Mouse (Mus musculus): ENCODE results near the gene Alg14. TPM values are rescaled to one million over a fixed set of nuclear protein-coding genes. Genes with fewer than 3 reads are reported as not detected.
A peak's percentile ranks its signal among the peaks of the same experiment; 100 is the strongest.

Alg14 gene
- polyA plus RNA-seq, 1 experiment from 2014 or later: 43.9 TPM

DNA sequence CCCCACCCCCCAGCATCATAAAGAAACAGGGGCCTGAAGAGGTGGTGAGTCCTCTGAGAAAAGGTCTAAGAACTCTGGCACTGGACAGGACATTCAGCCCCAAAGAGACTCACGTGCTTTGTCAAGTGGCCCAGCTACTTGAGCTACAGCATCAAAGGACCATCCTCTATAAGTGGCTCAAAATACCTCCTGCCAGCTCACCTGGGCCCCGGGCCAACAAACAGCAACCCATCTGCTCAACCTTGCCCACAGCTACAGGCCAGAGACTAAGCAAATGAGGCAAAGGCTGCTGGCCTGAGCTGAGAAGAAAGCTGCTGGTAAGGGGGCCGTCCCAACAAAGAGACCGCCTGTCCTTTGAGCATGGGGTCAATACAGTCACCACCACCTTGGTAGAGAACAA is 14.0 kb upstream of the Alg14 start:
- no peak for TF ChIP-seq CTCF (IDR thresholded peaks at IDR 0.05; ENCODE audit: low read depth)
- Histone ChIP-seq H3K9me3 (ENCODE audit: low read depth, low read length) (no peaks in the 10 kb centered on the region), H3K36me3 (ENCODE audit: insufficient read depth) (no peaks in the 10 kb centered on the region), H3K27me3 (ENCODE audit: insufficient read depth, low read length) (no peaks in the 10 kb centered on the region), H3K4me1 (ENCODE audit: insufficient read depth) (0 out of 2 replicates have a peak, but pooled peaks cover 5% of the 10 kb centered on the region), H3K4me2 (no peak overlapping the region), H3K4me3 (ENCODE audit: low read depth, low read length) (no peak overlapping the region), H3K27ac (ENCODE audit: low read depth) (no peak overlapping the region), H3K9ac (no peak overlapping the region)
- 72% methylated on average over 4 of the region's 4 CpGs for WGBS
- ATAC-seq (ENCODE audit: insufficient read depth) (no peak), DNase-seq (peak; percentile 15)

DNA sequence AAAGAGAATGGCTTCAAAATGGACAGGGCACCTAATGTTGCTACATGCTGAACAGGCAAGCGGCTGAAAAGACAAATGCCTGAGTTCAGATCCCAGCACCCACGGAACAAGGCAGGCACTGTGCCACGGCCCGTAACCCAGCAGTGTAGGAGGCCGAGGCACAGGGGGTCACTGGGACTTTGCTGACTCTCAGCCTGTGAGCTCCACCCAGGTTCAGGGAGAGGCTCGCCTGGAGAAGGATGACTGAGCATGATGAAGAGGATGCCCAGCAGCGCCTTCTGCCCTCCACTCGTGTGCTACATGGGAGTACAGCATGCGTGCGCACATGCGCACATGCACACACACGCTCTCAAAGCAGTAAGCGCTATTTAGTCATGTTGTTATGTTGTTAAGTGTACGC is 11.9 kb upstream of the Alg14 start:
- ATAC-seq (ENCODE audit: insufficient read depth) (no peak), DNase-seq (no peak)
- no peak overlapping the region for H3K4me2 ChIP-seq
- no peaks in the 10 kb centered on the region for H3K27me3 ChIP-seq (ENCODE audit: insufficient read depth, low read length)
- H3K4me3 ChIP-seq (ENCODE audit: low read depth, low read length): no peak overlapping the region
- H3K9me3 ChIP-seq (ENCODE audit: low read depth, low read length): no peaks in the 10 kb centered on the region
- no peaks in the 10 kb centered on the region for H3K36me3 ChIP-seq (ENCODE audit: insufficient read depth)
- 83% methylated on average over 14 of the region's 14 CpGs for WGBS
- H3K9ac ChIP-seq: no peak overlapping the region
- H3K27ac ChIP-seq (ENCODE audit: low read depth): no peak overlapping the region
- no peak for TF ChIP-seq CTCF (IDR thresholded peaks at IDR 0.05; ENCODE audit: low read depth)
- 0 out of 2 replicates have a peak, but pooled peaks cover 5% of the 10 kb centered on the region for H3K4me1 ChIP-seq (ENCODE audit: insufficient read depth)

DNA sequence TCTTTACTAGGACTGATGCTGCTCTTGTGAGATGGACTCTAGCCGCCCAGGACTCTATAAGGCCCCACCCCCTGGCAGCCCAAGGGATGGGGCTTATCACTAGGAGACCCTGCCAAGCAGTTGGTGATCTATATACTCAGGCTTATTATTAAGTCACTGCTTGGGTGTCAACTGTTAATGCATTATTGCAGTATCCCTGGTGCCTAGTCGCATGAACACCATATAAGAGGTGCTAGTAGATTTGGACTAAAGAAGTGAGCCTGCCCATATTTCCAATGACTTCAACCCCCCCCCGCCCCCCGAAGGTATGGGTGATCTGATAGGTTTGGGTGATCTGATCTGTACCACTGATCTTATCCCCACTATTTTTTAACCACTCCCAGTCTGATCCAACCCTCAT is 8.6 kb upstream of the Alg14 start, which contains the start of gene Tmem56:
Gene Tmem56, minus strand, starts transcription at position 101 of the 400 bp plus-strand sequence.
- no peak for ATAC-seq (ENCODE audit: insufficient read depth)
- Histone ChIP-seq H3K9ac (no peak within 1 kb of the TSS), H3K27ac (ENCODE audit: low read depth) (no peak within 1 kb of the TSS), H3K9me3 (ENCODE audit: low read depth, low read length) (no peaks in the 10 kb centered on the region), H3K4me1 (ENCODE audit: insufficient read depth) (no peaks in the 10 kb centered on the region), H3K27me3 (ENCODE audit: insufficient read depth, low read length) (no peaks in the 10 kb centered on the region), H3K36me3 (ENCODE audit: insufficient read depth) (no peaks in the 10 kb centered on the region), H3K4me3 (ENCODE audit: low read depth, low read length) (no peak within 1 kb of the TSS), H3K4me2 (no peak within 1 kb of the TSS)
- no peak for DNase-seq
- WGBS: 80% methylated on average over 4 of the region's 4 CpGs
- TF ChIP-seq CTCF (IDR thresholded peaks at IDR 0.05; ENCODE audit: low read depth): no peak

DNA sequence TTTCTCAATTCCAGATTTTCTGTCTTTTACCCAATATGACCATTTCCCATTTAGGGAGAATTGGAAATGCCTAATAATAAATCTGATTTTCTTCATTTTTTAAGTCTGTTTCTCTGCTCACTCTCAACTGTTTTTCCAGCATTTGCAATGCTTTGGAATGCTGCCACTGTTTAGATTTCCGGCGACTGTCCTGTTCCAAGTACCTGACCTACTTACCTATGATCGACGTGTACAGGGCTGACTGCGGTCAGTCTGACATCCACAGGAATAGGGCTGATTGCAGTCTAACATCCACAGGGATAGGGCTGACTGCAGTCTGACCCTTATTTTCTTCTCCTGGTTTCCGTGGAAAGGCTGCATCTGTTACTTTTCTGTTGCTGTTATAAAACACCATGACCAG is 6.4 kb upstream of the Alg14 start:
- 88% methylated on average over 6 of the region's 6 CpGs for WGBS
- Histone ChIP-seq H3K9ac (no peak overlapping the region), H3K4me1 (ENCODE audit: insufficient read depth) (no peaks in the 10 kb centered on the region), H3K27me3 (ENCODE audit: insufficient read depth, low read length) (no peaks in the 10 kb centered on the region), H3K4me2 (no peak overlapping the region), H3K9me3 (ENCODE audit: low read depth, low read length) (no peaks in the 10 kb centered on the region), H3K36me3 (ENCODE audit: insufficient read depth) (no peaks in the 10 kb centered on the region), H3K4me3 (ENCODE audit: low read depth, low read length) (no peak overlapping the region), H3K27ac (ENCODE audit: low read depth) (no peak overlapping the region)
- DNase-seq (no peak), ATAC-seq (ENCODE audit: insufficient read depth) (no peak)
- no peak for TF ChIP-seq CTCF (IDR thresholded peaks at IDR 0.05; ENCODE audit: low read depth)

DNA sequence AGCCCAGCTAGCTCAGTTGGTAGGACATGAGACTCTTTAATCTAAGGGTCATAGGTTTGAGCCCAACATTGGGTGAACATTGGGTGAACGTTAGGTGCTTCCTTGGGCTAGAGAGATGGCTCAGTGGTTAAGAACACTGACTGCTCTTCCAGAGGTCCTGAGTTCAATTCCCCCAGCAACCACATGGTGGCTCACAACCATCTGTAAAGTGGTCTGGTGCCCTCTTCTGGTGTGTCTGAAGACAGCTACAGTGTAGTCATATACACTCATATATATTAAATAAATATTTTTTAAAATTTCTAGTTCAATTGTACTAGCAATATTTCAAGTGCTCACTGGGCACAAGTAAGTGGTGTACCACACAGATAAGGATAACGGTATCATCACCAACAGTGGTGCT is 4.4 kb upstream of the Alg14 start:
- no peak overlapping the region for H3K27ac ChIP-seq (ENCODE audit: low read depth)
- H3K4me2 ChIP-seq: no peak overlapping the region
- DNase-seq: no peak
- 0 out of 2 replicates have a peak, but pooled peaks cover 3% of the 10 kb centered on the region for H3K4me1 ChIP-seq (ENCODE audit: insufficient read depth)
- H3K4me3 ChIP-seq (ENCODE audit: low read depth, low read length): no peak overlapping the region
- H3K27me3 ChIP-seq (ENCODE audit: insufficient read depth, low read length): no peaks in the 10 kb centered on the region
- no peaks in the 10 kb centered on the region for H3K36me3 ChIP-seq (ENCODE audit: insufficient read depth)
- WGBS: 92% methylated on average over 2 of the region's 2 CpGs
- no peak overlapping the region for H3K9ac ChIP-seq
- no peak for ATAC-seq (ENCODE audit: insufficient read depth)
- peak; percentile 39; the same call in 1 of the 2 replicates for TF ChIP-seq CTCF (IDR thresholded peaks at IDR 0.05; ENCODE audit: low read depth)
- no peaks in the 10 kb centered on the region for H3K9me3 ChIP-seq (ENCODE audit: low read depth, low read length)

DNA sequence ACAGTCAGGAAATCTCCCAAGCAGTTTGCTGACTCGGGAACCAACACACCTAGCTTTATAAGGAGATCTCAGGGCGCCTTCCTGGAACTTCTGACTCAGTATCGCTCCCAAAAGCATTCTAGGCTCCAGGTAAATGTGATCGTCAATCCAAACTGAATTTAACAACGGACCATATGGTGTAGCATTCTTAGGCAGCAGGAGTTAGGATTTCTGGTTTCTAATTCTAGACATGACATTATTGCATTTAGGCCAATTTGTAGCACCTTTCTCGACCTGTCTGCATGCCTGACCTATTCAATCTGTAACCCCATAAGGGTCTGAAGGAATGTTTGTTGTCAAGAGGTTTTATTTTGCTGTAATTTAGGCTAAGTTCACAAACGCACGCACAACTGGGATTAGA is 892 bp upstream of the Alg14 start:
- peak overlapping the region; percentile 90 for H3K27ac ChIP-seq (ENCODE audit: low read depth)

DNA sequence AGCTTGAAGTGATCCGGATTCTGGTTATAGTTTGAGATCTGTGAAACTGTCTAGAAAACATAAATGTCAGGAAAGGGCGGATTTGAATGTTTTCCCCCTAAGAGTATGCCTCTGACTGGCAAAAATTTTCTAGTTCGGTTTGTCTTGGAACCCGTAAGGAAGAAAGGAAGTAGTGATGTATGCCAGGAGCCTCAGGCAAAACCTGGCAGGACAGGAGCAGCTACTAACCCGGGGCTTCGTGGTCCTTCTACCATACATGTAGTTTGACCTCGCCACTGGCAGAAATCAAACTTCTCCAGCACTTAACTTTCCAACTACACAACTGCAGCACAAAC is 381 bp upstream of the Alg14 start:
- no peak for TF ChIP-seq CTCF (IDR thresholded peaks at IDR 0.05; ENCODE audit: low read depth)
- Histone ChIP-seq H3K9me3 (ENCODE audit: low read depth, low read length) (no peaks in the 10 kb centered on the region), H3K36me3 (ENCODE audit: insufficient read depth) (no peaks in the 10 kb centered on the region), H3K4me2 (peak overlapping the region; percentile 58), H3K4me3 (ENCODE audit: low read depth, low read length) (peak overlapping the region; percentile 48), H3K27ac (ENCODE audit: low read depth) (peak overlapping the region; percentile 90), H3K27me3 (ENCODE audit: insufficient read depth, low read length) (no peaks in the 10 kb centered on the region), H3K9ac (peak overlapping the region; percentile 65), H3K4me1 (ENCODE audit: insufficient read depth) (0 out of 2 replicates have a peak, but pooled peaks cover 3% of the 10 kb centered on the region)
- no peak; the same call in 1 of the 2 replicates for ATAC-seq (ENCODE audit: insufficient read depth)
- DNase-seq: no peak
- WGBS: 4% methylated on average over 7 of the region's 7 CpGs

More for the DNA sequence above, 892 bp upstream of the Alg14 start:
- Histone ChIP-seq H3K9ac (peak overlapping the region; percentile 65), H3K4me3 (ENCODE audit: low read depth, low read length) (peak overlapping the region; percentile 48), H3K4me1 (ENCODE audit: insufficient read depth) (0 out of 2 replicates have a peak, but pooled peaks cover 3% of the 10 kb centered on the region), H3K9me3 (ENCODE audit: low read depth, low read length) (no peaks in the 10 kb centered on the region), H3K36me3 (ENCODE audit: insufficient read depth) (no peaks in the 10 kb centered on the region), H3K27me3 (ENCODE audit: insufficient read depth, low read length) (no peaks in the 10 kb centered on the region), H3K4me2 (peak overlapping the region; percentile 58)
- WGBS: 68% methylated on average over 8 of the region's 8 CpGs
- ATAC-seq (ENCODE audit: insufficient read depth): no peak
- TF ChIP-seq CTCF (IDR thresholded peaks at IDR 0.05; ENCODE audit: low read depth): no peak
- no peak for DNase-seq

DNA sequence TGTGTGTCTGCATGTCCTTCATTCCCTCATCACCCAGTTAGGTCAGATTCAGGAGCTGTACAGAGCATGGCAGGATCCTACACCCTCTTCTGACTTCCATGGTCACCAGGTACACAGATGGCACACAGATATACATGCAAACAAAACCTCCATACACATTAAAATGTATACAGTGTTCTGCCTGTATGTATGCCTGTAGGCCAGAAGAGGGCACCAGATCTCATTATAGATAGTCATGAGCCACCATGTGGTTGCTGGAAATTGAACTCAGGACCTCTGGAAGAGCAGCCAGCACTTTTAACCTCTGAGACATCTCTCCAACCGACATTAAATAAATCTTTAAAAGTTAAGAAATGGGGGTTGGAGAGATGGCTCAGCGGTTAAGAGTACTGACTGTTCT is 2.6 kb downstream of the Alg14 start:
- DNase-seq (no peak), ATAC-seq (ENCODE audit: insufficient read depth) (no peak)
- TF ChIP-seq CTCF (IDR thresholded peaks at IDR 0.05; ENCODE audit: low read depth): peak; percentile 34
- H3K4me2 ChIP-seq: no peak overlapping the region
- H3K9me3 ChIP-seq (ENCODE audit: low read depth, low read length): no peaks in the 10 kb centered on the region
- H3K9ac ChIP-seq: no peak overlapping the region
- H3K27me3 ChIP-seq (ENCODE audit: insufficient read depth, low read length): no peaks in the 10 kb centered on the region
- no peaks in the 10 kb centered on the region for H3K36me3 ChIP-seq (ENCODE audit: insufficient read depth)
- 0 out of 2 replicates have a peak, but pooled peaks cover 3% of the 10 kb centered on the region for H3K4me1 ChIP-seq (ENCODE audit: insufficient read depth)
- WGBS: 73% methylated on average over 2 of the region's 2 CpGs
- no peak overlapping the region for H3K27ac ChIP-seq (ENCODE audit: low read depth)
- no peak overlapping the region for H3K4me3 ChIP-seq (ENCODE audit: low read depth, low read length)
